Mouse (Mus musculus): Measurements from ENCODE around the gene Tefm.

GRCm38 (mm10) chr11:80142872-80143271 is 897 bp upstream of the Tefm start:
- TF ChIP-seq CTCF (IDR thresholded peaks at IDR 0.05; ENCODE audit: borderline replicate concordance, insufficient read depth, low read length) (no peak), POLR2A (IDR thresholded peaks at IDR 0.05; ENCODE audit: low read depth, low read length) (no peak)
